21 mouse cellular contexts compared by ENCODE assay signal in the genomic region with DNA sequence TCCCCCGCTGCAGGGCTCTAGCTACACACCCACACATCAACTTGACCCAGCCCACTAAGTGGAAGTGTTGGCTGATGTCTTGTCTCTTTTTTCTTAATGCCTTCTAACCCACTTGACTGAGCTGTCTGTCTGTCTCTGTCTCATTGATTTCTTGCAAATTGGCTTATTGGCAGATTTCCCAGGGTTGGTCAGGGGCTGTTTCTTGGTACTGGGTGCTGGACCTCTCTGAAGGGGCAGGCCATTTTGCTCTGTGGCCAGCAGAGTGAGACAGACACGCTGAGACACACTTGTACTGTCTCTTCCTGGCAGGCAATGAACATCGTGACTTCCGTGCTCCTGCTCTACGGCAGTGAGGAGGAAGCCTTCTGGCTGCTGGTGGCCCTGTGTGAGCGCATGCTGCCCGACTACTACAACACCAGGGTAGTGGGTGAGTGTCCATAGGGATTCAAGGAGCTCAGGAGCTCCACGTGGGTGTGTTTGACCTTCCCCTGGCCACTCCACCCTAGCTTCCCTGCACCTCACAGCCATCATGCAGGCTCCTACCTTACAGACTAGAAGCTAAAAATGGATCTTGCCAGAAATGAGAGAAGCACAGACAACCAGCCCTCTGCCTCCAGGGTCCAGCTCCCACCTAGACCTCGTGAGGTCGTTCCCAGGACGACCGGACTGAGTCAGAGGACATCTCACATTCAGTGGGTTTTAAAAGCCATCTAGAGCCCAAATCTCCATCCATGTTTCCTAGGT. TPM values are rescaled to one million over a fixed set of nuclear protein-coding genes. Genes with fewer than 3 reads are reported as not detected.
A peak's percentile ranks its signal among the peaks of the same experiment; 100 is the strongest.
DNase-seq lines count a peak whose midpoint lies in the region; ATAC-seq and TF ChIP-seq lines count a peak whose summit lies in the region.
"Had no signal": no experiment of that assay in that cellular context is flagged by ENCODE, and none has a peak within 500 bp of the region (broad histone marks: within the 10 kb centered on the region; RNA-seq: fewer than 3 reads in every experiment).

No protein-coding gene starts in this region.

- WGBS in hindbrain, postnatal 0 days = 79% methylated on average over 12 of the region's 12 CpGs
- WGBS in hindbrain, embryonic 12.5 days = 88% methylated on average over 12 of the region's 12 CpGs
- WGBS in liver, embryonic 11.5 days = 86% methylated on average over 12 of the region's 12 CpGs

- peak; percentile 28 for TF ChIP-seq CTCF in hindbrain, postnatal 0 days (IDR thresholded peaks at IDR 0.05; ENCODE audit: low read depth)
- TF ChIP-seq CTCF in embryonic fibroblast, embryonic 13.5 days (IDR thresholded peaks at IDR 0.05; ENCODE audit: borderline replicate concordance, insufficient read depth, low read length) = no peak

- no peak for TF ChIP-seq POLR2A in embryonic fibroblast, embryonic 13.5 days (IDR thresholded peaks at IDR 0.05; ENCODE audit: low read depth, low read length)

- H3K4me3 ChIP-seq in hindbrain, postnatal 0 days (ENCODE audit: low read length) = no peak overlapping the region
- H3K4me3 ChIP-seq in hindbrain, embryonic 12.5 days = no peak overlapping the region
- no peak overlapping the region for H3K4me3 ChIP-seq in embryonic fibroblast, embryonic 13.5 days (ENCODE audit: insufficient read depth, low read length)
- no peak overlapping the region for H3K4me3 ChIP-seq in liver, embryonic 11.5 days (ENCODE audit: low read depth, low read length)
- H3K4me3 ChIP-seq: embryonic facial prominence, embryonic 15.5 days; forebrain, embryonic 13.5 days; gastrocnemius, adult 2 months; heart, embryonic 15.5 days; hindbrain, embryonic 13.5 days; lung, embryonic 15.5 days had no signal

- no peak for ATAC-seq in hindbrain, postnatal 0 days
- ATAC-seq in hindbrain, embryonic 12.5 days (ENCODE audit: low FRiP score) = no peak
- no peak for ATAC-seq in liver, embryonic 11.5 days (replicated peaks; ENCODE audit: low FRiP score)
- ATAC-seq: forebrain, embryonic 13.5 days; intestine, embryonic 16.5 days had no signal

- H3K36me3 ChIP-seq in hindbrain, postnatal 0 days (ENCODE audit: insufficient read depth, low read length) = peaks cover 77% of the 10 kb centered on the region
- H3K36me3 ChIP-seq in hindbrain, embryonic 12.5 days = peaks cover 96% of the 10 kb centered on the region
- peaks cover 62% of the 10 kb centered on the region for H3K36me3 ChIP-seq in liver, embryonic 11.5 days (ENCODE audit: control insufficient read depth, insufficient read depth, low read length)

- H3K4me2 ChIP-seq in hindbrain, postnatal 0 days (ENCODE audit: low read depth, low read length) = no peak overlapping the region
- no peak overlapping the region for H3K4me2 ChIP-seq in hindbrain, embryonic 12.5 days (replicated peaks)
- H3K4me2 ChIP-seq in liver, embryonic 11.5 days = no peak overlapping the region
- H3K4me2 ChIP-seq: embryonic facial prominence, embryonic 15.5 days; forebrain, embryonic 13.5 days; heart, embryonic 15.5 days; hindbrain, embryonic 13.5 days; lung, embryonic 15.5 days; midbrain, embryonic 11.5 days had no signal

- H3K4me1 ChIP-seq in hindbrain, postnatal 0 days (ENCODE audit: insufficient read depth, low read length) = no peaks in the 10 kb centered on the region
- 0 out of 2 replicates have a peak, but pooled peaks cover 3% of the 10 kb centered on the region for H3K4me1 ChIP-seq in hindbrain, embryonic 12.5 days
- H3K4me1 ChIP-seq in embryonic fibroblast, embryonic 13.5 days (ENCODE audit: control insufficient read depth, insufficient read depth, low read length) = peaks cover 7% of the 10 kb centered on the region; the same call in 1 of the 2 replicates
- H3K4me1 ChIP-seq in liver, embryonic 11.5 days (replicated peaks; ENCODE audit: control insufficient read depth, insufficient read depth, low read length) = no peaks in the 10 kb centered on the region; the same call in 1 of the 2 replicates
- H3K4me1 ChIP-seq: embryonic facial prominence, embryonic 15.5 days; forebrain, embryonic 13.5 days; heart, embryonic 15.5 days had no signal

- H3K9ac ChIP-seq in hindbrain, postnatal 0 days (replicated peaks; ENCODE audit: low read length) = no peak overlapping the region
- H3K9ac ChIP-seq in hindbrain, embryonic 12.5 days = no peak overlapping the region
- H3K9ac ChIP-seq in liver, embryonic 11.5 days (ENCODE audit: low read depth, low read length) = no peak overlapping the region
- H3K9ac ChIP-seq: embryonic facial prominence, embryonic 15.5 days; forebrain, embryonic 13.5 days; heart, embryonic 15.5 days; hindbrain, embryonic 13.5 days; lung, embryonic 15.5 days had no signal

- peak; percentile 29 for DNase-seq in hindbrain, postnatal 0 days (ENCODE audit: low spot score)
- peak; percentile 31 to 43 for DNase-seq in right cerebral cortex, adult 2 months (ENCODE audit: low spot score in 2 of 2)
- no peak for DNase-seq in right cerebral cortex, postnatal 14 days
- DNase-seq in lung, postnatal 4 days = peak; percentile 45 to 77
- DNase-seq in heart, adult 18-20 months = no peak
- DNase-seq in liver, embryonic 11.5 days (ENCODE audit: low spot score) = no peak
- DNase-seq: adrenal gland, adult 2 months; cerebellum, adult 11 months; cerebellum, postnatal 14 days; gastrocnemius, adult 2 months; kidney, postnatal 10 days; thymus, postnatal 36 days had no signal

- no peaks in the 10 kb centered on the region for H3K9me3 ChIP-seq in hindbrain, postnatal 0 days (ENCODE audit: low read length)
- no peaks in the 10 kb centered on the region for H3K9me3 ChIP-seq in hindbrain, embryonic 12.5 days (replicated peaks)
- no peaks in the 10 kb centered on the region for H3K9me3 ChIP-seq in liver, embryonic 11.5 days (ENCODE audit: control insufficient read depth, low read length)
- H3K9me3 ChIP-seq: embryonic facial prominence, embryonic 15.5 days; forebrain, embryonic 13.5 days; heart, embryonic 15.5 days; hindbrain, embryonic 13.5 days; lung, embryonic 15.5 days had no signal

- H3K27me3 ChIP-seq in hindbrain, postnatal 0 days (ENCODE audit: insufficient read depth, low read length) = no peaks in the 10 kb centered on the region
- no peaks in the 10 kb centered on the region for H3K27me3 ChIP-seq in hindbrain, embryonic 12.5 days
- H3K27me3 ChIP-seq in liver, embryonic 11.5 days (replicated peaks; ENCODE audit: control insufficient read depth, insufficient read depth, low read length) = no peaks in the 10 kb centered on the region
- H3K27me3 ChIP-seq: embryonic facial prominence, embryonic 15.5 days; forebrain, embryonic 13.5 days; heart, embryonic 15.5 days; hindbrain, embryonic 13.5 days; lung, embryonic 15.5 days had no signal

- no peak overlapping the region for H3K27ac ChIP-seq in hindbrain, postnatal 0 days
- H3K27ac ChIP-seq in hindbrain, embryonic 12.5 days = no peak overlapping the region
- peak overlapping the region; percentile 82 for H3K27ac ChIP-seq in embryonic fibroblast, embryonic 13.5 days (ENCODE audit: insufficient read depth, low read length)
- H3K27ac ChIP-seq in liver, embryonic 11.5 days (ENCODE audit: low read depth, low read length) = no peak overlapping the region
- H3K27ac ChIP-seq: embryonic facial prominence, embryonic 15.5 days; forebrain, embryonic 13.5 days; gastrocnemius, adult 2 months; heart, embryonic 15.5 days; hindbrain, embryonic 13.5 days; lung, embryonic 15.5 days had no signal

RNA-seq across cellular contexts. Expression of a gene that starts 19.3 kb away (rescaled TPM):
- 40.8 and 44.2 TPM in 2 replicates for total RNA-seq in hindbrain, postnatal 0 days (2014; rRNA removed)
- 33.5 and 34.0 TPM in 2 replicates for polyA plus RNA-seq in hindbrain, postnatal 0 days (2015; fragmentation: Nextera tagmentation; extraction: Ambion mirVana)
- 21.1 and 22.2 TPM in 2 replicates for polyA plus RNA-seq in hindbrain, embryonic 12.5 days (2016; fragmentation: Nextera tagmentation; extraction: Ambion mirVana)
- 2.9 and 3.7 TPM in 2 replicates for polyA plus RNA-seq in embryonic fibroblast, embryonic 13.5 days (2011; ENCODE audit: insufficient read length, low read depth, missing spikeins)
- 1 to 10 TPM; 2.4 to 3.0 TPM for total RNA-seq in heart, adult 18-20 months (2021)
- polyA plus RNA-seq in liver, embryonic 11.5 days (2014; fragmentation: Nextera tagmentation; extraction: Ambion mirVana) = 13.9 and 18.7 TPM in 2 replicates

RNA-seq across cellular contexts. Expression of a gene that starts 23.8 kb away (rescaled TPM):
- 62.4 and 62.6 TPM in 2 replicates for total RNA-seq in hindbrain, postnatal 0 days (2014; rRNA removed)
- 32.1 and 33.5 TPM in 2 replicates for polyA plus RNA-seq in hindbrain, postnatal 0 days (2015; fragmentation: Nextera tagmentation; extraction: Ambion mirVana)
- polyA plus RNA-seq in hindbrain, embryonic 12.5 days (2016; fragmentation: Nextera tagmentation; extraction: Ambion mirVana) = 46.1 and 51.2 TPM in 2 replicates
- polyA plus RNA-seq in embryonic fibroblast, embryonic 13.5 days (2011; ENCODE audit: insufficient read length, low read depth, missing spikeins) = 72.3 and 76.8 TPM in 2 replicates
- total RNA-seq in heart, adult 18-20 months (2021) = 10 to 100 TPM; 40.2 to 45.6 TPM
- polyA plus RNA-seq in liver, embryonic 11.5 days (2014; fragmentation: Nextera tagmentation; extraction: Ambion mirVana) = 30.1 and 34.0 TPM in 2 replicates

RNA-seq across cellular contexts. Expression of a gene that starts 55.7 kb away (rescaled TPM):
- 289 and 299 TPM in 2 replicates for total RNA-seq in hindbrain, postnatal 0 days (2014; rRNA removed)
- 412 and 450 TPM in 2 replicates for polyA plus RNA-seq in hindbrain, postnatal 0 days (2015; fragmentation: Nextera tagmentation; extraction: Ambion mirVana)
- polyA plus RNA-seq in hindbrain, embryonic 12.5 days (2016; fragmentation: Nextera tagmentation; extraction: Ambion mirVana) = 231 and 234 TPM in 2 replicates
- polyA plus RNA-seq in embryonic fibroblast, embryonic 13.5 days (2011; ENCODE audit: insufficient read length, low read depth, missing spikeins) = 332 and 376 TPM in 2 replicates
- total RNA-seq in heart, adult 18-20 months (2021) = 100 to 1,000 TPM; 367 to 455 TPM
- polyA plus RNA-seq in liver, embryonic 11.5 days (2014; fragmentation: Nextera tagmentation; extraction: Ambion mirVana) = 176 and 177 TPM in 2 replicates

RNA-seq across cellular contexts. Expression of a gene that starts 55.7 kb away (rescaled TPM):
- 108 and 134 TPM in 2 replicates for total RNA-seq in hindbrain, postnatal 0 days (2014; rRNA removed)
- polyA plus RNA-seq in hindbrain, postnatal 0 days (2015; fragmentation: Nextera tagmentation; extraction: Ambion mirVana) = 67.8 and 74.6 TPM in 2 replicates
- 45.1 and 52.8 TPM in 2 replicates for polyA plus RNA-seq in hindbrain, embryonic 12.5 days (2016; fragmentation: Nextera tagmentation; extraction: Ambion mirVana)
- 35.1 and 41.8 TPM in 2 replicates for polyA plus RNA-seq in embryonic fibroblast, embryonic 13.5 days (2011; ENCODE audit: insufficient read length, low read depth, missing spikeins)
- total RNA-seq in heart, adult 18-20 months (2021) = 10 to 100 TPM; 70.3 to 79.9 TPM
- polyA plus RNA-seq in liver, embryonic 11.5 days (2014; fragmentation: Nextera tagmentation; extraction: Ambion mirVana) = 22.3 and 25.4 TPM in 2 replicates

Comparison
In these comparisons a context has a peak if more than half of its experiments do, and no peak if none do; other contexts are left out.
1. DNase-seq: peak in hindbrain, postnatal 0 days (single experiment), right cerebral cortex, adult 2 months (2 of 2) and lung, postnatal 4 days (2 of 2); none in right cerebral cortex, postnatal 14 days (single experiment), heart, adult 18-20 months (0 of 2) and liver, embryonic 11.5 days (single experiment).